Mouse (Mus musculus): Measurements from ENCODE around the gene Il34. TPM values are rescaled to one million over a fixed set of nuclear protein-coding genes. Genes with fewer than 3 reads are reported as not detected.

The Il34 gene
- polyA plus RNA-seq, 1 experiment from 2014 or later, result 1.9 TPM

DNA sequence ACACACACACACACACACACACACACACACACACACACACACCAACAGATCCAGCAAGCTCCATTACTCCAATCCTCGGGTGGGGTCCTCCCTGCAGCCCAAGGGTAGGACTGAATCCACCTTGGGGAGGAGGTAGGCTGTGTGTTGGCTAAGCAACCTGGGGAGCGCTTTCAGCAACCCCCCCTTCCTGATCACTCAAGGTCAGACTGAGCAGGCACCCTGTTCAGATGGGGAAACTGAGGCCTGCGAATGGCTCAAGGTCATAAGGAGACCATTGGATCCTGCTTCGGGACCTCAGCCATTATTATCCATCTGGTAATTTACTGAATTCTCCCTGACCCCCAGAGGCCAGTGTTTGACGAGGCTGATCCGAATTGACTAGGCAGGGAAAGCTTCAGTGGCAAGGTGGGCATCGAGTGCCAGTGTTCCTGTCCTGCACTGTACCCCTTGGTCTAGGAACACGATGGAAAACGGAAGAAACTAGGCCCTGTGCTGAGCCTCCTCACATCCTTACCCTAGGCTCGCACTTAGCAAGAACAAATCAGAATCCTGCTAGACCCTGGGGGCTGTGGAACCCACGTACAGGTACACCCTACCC is 83.2 kb downstream of the Il34 start:
- Histone ChIP-seq H3K4me3 (ENCODE audit: low read length) (peak overlapping the region; percentile 82), H3K27ac (ENCODE audit: low read length) (no peak overlapping the region), H3K36me3 (ENCODE audit: control insufficient read depth, insufficient read depth) (peaks cover 8% of the 10 kb centered on the region; the same call in 1 of the 2 replicates), H3K4me1 (ENCODE audit: control insufficient read depth, insufficient read depth, low read length) (peaks cover 57% of the 10 kb centered on the region), H3K9me3 (replicated peaks; ENCODE audit: control insufficient read depth, low read length) (no peaks in the 10 kb centered on the region), H3K4me2 (ENCODE audit: low read depth, low read length) (peak overlapping the region; percentile 83), H3K27me3 (ENCODE audit: control insufficient read depth, insufficient read depth, low read length) (no peaks in the 10 kb centered on the region), H3K9ac (ENCODE audit: low read length) (peak overlapping the region; percentile 91)
- 43% methylated on average over 11 of the region's 11 CpGs for WGBS
- ATAC-seq (replicated peaks; ENCODE audit: extremely low read depth, insufficient read depth, low FRiP score), result no peak

DNA sequence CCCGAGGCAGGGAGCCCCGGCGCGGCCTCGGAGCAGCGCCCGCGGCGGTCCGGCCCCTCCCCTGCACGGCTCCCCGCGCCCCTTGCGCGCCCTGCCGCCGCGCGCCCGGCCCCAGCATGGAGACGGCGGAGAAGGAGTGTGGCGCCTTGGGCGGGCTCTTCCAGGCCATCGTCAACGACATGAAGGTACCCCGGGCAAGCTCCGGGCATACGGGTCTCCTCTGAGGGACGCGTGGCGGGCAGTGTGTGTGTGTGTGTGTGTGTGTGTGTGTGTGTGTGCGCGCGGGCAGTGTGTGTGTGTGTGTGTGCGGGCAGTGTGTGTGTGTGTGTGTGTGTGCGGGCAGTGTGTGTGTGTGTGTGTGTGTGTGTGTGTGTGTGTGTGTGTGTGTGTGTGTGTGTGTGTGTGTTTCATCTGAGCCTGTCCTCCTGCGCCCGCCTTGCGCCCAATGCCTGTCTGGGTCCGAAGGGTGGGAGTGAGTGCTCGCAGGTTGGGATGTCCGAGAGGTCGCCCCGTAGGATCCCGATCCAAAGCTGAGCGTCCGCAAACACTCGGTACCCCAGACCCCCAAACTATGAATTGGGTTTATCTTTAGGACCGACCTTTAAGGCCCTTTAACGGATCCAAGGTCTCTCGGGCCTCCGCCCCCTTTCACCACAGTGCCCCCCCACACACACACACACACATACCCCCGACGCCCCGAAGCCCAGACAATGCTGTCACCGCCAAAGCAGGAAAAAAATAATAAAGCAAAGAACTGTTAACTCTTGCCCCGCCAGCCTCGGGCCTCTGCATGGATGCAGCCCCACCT is 83.9 kb downstream of the Il34 start:
- Histone ChIP-seq H3K9me3 (replicated peaks; ENCODE audit: control insufficient read depth, low read length) (no peaks in the 10 kb centered on the region), H3K27me3 (ENCODE audit: control insufficient read depth, insufficient read depth, low read length) (no peaks in the 10 kb centered on the region), H3K36me3 (ENCODE audit: control insufficient read depth, insufficient read depth) (0 out of 2 replicates have a peak, but pooled peaks cover 2% of the 10 kb centered on the region), H3K4me2 (ENCODE audit: low read depth, low read length) (peak overlapping the region; percentile 83), H3K4me3 (ENCODE audit: low read length) (peak overlapping the region; percentile 82), H3K9ac (ENCODE audit: low read length) (peak overlapping the region; percentile 91), H3K4me1 (ENCODE audit: control insufficient read depth, insufficient read depth, low read length) (peaks cover 61% of the 10 kb centered on the region), H3K27ac (ENCODE audit: low read length) (peak overlapping the region; percentile 83)
- ATAC-seq (replicated peaks; ENCODE audit: extremely low read depth, insufficient read depth, low FRiP score), result peak; percentile 55
- under 1% methylated on average over 52 of the region's 59 CpGs for WGBS

DNA sequence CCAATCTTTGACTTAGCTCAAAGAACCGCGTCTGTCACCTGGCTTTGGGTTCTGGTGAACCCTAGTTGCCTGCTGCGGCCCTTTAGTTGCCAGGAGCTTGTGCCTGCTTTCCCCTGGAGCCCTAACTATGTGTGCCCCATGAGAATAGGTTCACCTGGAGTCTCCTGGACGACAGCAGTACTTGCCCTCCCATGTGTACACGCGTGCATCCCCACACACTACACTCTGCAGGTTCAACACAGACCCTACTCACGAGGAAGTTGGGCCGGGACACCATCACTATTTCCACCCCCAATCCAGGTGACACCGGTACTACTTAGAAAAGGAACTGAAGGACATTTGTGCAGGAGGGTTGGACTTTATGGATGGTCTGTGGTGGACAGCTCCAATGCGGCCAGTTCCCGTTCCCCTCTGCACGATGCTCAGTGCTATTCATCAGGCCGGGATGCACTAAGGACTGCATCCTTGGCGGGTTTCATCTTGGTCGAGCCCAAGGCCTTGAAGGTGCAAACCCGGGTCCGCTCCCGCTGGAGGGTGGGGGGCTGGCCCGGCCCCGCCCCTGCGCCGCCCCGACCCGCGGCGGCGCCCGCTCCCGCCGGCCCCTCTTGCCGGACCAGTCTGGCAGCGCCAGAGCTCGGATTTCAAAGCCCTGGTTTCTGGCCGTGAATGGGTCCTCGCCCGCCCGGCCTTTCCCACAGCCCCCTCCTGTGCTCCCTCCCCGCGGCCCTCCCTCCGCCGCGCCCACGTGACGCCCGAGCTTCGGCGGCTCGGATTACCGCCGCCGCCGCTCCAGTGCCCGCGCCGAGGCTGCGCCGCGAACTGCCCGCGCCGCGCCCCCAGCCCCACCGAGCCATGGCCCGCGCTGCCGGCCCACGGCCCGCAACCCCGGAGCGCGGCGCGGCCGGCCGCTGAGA is 84.8 kb downstream of the Il34 start, which contains the start of gene Mtss1l:
Gene Mtss1l, plus strand, starts transcription at position 792 of the 914 bp plus-strand sequence.
- Histone ChIP-seq H3K9me3 (replicated peaks; ENCODE audit: control insufficient read depth, low read length) (no peaks in the 10 kb centered on the region), H3K4me2 (ENCODE audit: low read depth, low read length) (peak within 1 kb of the TSS; percentile 83), H3K4me1 (ENCODE audit: control insufficient read depth, insufficient read depth, low read length) (peaks cover 66% of the 10 kb centered on the region), H3K27ac (ENCODE audit: low read length) (peak within 1 kb of the TSS; percentile 83), H3K9ac (ENCODE audit: low read length) (peak within 1 kb of the TSS; percentile 91), H3K4me3 (ENCODE audit: low read length) (peak within 1 kb of the TSS; percentile 82), H3K27me3 (ENCODE audit: control insufficient read depth, insufficient read depth, low read length) (no peaks in the 10 kb centered on the region), H3K36me3 (ENCODE audit: control insufficient read depth, insufficient read depth) (no peaks in the 10 kb centered on the region)
- peak; percentile 78 for ATAC-seq (replicated peaks; ENCODE audit: extremely low read depth, insufficient read depth, low FRiP score)
- 8% methylated on average over 67 of the region's 75 CpGs for WGBS

DNA sequence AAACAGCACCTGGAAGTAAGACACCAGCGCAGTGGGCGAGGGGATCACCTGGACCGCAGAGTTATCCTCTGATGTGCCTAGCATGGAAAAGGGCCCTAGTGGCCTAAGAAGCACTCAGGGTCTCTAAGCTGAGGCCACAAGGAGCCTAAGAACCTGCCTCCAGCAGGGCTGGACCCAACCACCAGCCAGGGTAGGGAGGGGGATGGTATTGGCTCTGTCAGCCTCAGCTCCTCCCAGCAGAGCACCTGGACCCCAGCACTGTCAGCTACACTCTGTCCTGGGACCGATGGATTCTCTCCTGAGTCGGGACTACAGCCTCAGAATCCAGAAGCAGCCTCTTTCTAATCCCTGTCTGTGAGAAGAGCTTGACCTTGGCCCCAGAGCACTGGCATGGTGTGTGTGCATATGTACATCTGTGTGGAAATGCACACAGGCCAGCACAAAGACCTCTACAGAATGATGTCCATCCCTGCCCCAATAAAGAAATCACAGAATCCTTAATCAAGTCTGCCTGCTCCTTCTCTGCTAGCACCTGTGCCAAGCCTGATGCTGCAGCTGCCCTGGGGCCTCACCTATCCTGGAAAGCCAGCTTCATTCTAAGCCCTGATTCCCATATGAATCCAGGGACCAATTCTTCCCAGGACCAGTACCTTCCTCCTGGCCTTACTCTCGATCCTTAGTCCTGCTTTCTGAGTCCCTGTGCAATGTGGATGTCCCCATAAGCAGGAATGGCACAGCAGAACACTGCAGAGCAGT is 85.6 kb downstream of the Il34 start:
- no peak for ATAC-seq (replicated peaks; ENCODE audit: extremely low read depth, insufficient read depth, low FRiP score)
- Histone ChIP-seq H3K9me3 (replicated peaks; ENCODE audit: control insufficient read depth, low read length) (no peaks in the 10 kb centered on the region), H3K4me3 (ENCODE audit: low read length) (no peak overlapping the region), H3K4me1 (ENCODE audit: control insufficient read depth, insufficient read depth, low read length) (peaks cover 71% of the 10 kb centered on the region), H3K36me3 (ENCODE audit: control insufficient read depth, insufficient read depth) (no peaks in the 10 kb centered on the region), H3K27me3 (ENCODE audit: control insufficient read depth, insufficient read depth, low read length) (no peaks in the 10 kb centered on the region), H3K9ac (ENCODE audit: low read length) (no peak overlapping the region), H3K4me2 (ENCODE audit: low read depth, low read length) (no peak overlapping the region; the same call in 1 of the 2 replicates), H3K27ac (ENCODE audit: low read length) (peak overlapping the region; percentile 83)
- 66% methylated on average over 6 of the region's 6 CpGs for WGBS

DNA sequence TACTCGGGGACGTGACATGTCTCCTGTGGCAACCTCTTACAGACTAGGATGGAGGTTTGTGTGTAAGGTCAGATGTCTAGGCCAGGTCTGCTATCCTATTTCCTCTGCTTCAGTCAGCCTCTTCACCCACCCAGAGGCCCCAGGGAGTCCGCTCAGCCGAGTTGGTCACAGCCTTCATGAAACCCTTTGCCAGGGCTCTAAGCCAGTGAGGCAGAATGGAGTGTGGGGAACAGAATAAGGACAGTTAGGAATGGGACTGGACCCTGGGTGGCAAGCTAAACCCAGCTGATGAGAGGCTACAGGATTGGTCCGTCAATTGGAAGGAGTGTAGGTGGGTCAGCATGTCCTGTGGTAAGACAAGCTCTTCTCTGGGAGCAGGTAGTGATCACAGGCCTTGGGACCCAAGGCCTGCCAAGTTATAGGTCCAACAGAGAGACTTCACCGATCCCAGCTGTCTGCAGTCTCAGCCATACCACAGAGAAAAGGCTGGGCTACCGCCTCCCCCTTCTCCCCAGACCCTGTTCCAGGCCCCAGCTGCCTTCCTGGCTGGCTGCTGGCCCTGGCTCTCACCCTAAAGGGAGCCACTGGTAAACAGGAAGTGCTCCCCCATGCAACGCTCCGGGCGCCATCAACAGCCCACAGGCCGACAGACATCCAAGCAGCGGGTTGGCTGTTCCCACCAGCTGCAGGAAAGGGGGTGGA is 86.6 kb downstream of the Il34 start:
- ATAC-seq (replicated peaks; ENCODE audit: extremely low read depth, insufficient read depth, low FRiP score), result no peak
- no peaks in the 10 kb centered on the region for H3K36me3 ChIP-seq (ENCODE audit: control insufficient read depth, insufficient read depth)
- 50% methylated on average over 12 of the region's 12 CpGs for WGBS
- peak overlapping the region; percentile 5 for H3K9ac ChIP-seq (ENCODE audit: low read length)
- H3K4me2 ChIP-seq (ENCODE audit: low read depth, low read length), result no peak overlapping the region
- H3K4me3 ChIP-seq (ENCODE audit: low read length), result no peak overlapping the region
- H3K27me3 ChIP-seq (ENCODE audit: control insufficient read depth, insufficient read depth, low read length), result no peaks in the 10 kb centered on the region
- H3K27ac ChIP-seq (ENCODE audit: low read length), result peak overlapping the region; percentile 83
- H3K9me3 ChIP-seq (replicated peaks; ENCODE audit: control insufficient read depth, low read length), result no peaks in the 10 kb centered on the region
- H3K4me1 ChIP-seq (ENCODE audit: control insufficient read depth, insufficient read depth, low read length), result peaks cover 70% of the 10 kb centered on the region

DNA sequence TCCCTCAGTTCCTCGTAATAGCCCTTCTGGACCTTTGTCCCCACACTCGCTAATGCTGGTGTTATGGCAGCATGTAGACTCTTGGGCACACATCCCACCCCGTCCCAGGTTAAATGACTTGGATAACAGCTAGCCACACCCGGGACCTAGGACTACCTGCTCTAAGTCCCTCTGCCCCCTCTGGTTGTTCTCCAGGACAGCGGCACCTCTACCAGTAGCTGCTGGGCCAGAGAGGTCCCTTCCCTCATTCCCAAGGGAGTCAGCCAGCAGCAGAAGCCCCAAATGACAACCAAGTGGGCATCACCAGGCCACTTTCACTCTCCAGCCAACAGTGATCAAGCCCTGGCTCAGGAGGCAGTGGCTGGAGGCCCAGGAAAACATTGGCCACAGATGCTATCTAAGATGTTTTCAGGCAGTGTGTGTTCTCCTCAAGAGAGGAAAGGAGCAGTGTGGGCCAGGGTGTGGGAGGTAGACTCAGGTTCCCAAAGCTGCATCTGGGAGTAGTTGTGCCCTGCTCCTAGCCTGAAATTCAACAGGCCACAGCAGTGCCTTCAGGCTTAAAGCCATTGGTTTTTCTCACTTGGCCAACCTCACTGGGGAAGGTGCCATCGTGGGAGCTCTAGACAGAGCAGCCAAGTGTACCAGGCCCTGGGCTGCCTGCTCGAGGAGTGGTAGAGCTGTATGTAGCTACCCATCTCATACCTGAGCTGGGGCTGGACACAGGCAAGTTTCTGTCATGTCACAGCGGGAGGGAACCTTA is 87.3 kb downstream of the Il34 start:
- no peak for ATAC-seq (replicated peaks; ENCODE audit: extremely low read depth, insufficient read depth, low FRiP score)
- Histone ChIP-seq H3K4me1 (ENCODE audit: control insufficient read depth, insufficient read depth, low read length) (peaks cover 65% of the 10 kb centered on the region), H3K9ac (ENCODE audit: low read length) (no peak overlapping the region), H3K4me2 (ENCODE audit: low read depth, low read length) (no peak overlapping the region), H3K27ac (ENCODE audit: low read length) (peak overlapping the region; percentile 83), H3K27me3 (ENCODE audit: control insufficient read depth, insufficient read depth, low read length) (no peaks in the 10 kb centered on the region), H3K36me3 (ENCODE audit: control insufficient read depth, insufficient read depth) (no peaks in the 10 kb centered on the region), H3K9me3 (replicated peaks; ENCODE audit: control insufficient read depth, low read length) (no peaks in the 10 kb centered on the region), H3K4me3 (ENCODE audit: low read length) (no peak overlapping the region)
- 84% methylated on average over 8 of the region's 8 CpGs for WGBS

DNA sequence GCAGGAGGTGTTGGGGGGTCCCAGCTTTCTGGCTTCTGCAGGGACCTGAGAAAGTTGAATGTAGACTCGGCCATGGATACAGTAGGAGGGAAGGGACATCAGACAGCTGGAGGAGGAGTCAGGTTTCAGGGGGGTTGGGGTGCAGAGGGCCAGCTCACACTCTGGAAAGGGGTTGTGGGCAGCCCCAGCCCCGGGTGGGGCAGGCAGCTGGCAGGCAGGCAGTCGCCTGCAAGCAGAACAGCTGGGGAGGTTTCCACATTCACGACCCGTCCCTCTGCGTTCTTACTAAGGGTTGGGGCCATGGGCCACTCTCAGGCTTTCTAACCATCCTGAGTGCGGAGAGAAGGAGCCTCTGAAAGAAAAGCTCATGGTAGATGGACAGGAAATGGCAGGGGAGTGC is 88.6 kb downstream of the Il34 start:
- H3K9ac ChIP-seq (ENCODE audit: low read length), result no peak overlapping the region

More for the DNA sequence above, 88.6 kb downstream of the Il34 start:
- H3K9me3 ChIP-seq (replicated peaks; ENCODE audit: control insufficient read depth, low read length), result no peaks in the 10 kb centered on the region
- ATAC-seq (replicated peaks; ENCODE audit: extremely low read depth, insufficient read depth, low FRiP score), result no peak
- H3K4me2 ChIP-seq (ENCODE audit: low read depth, low read length), result no peak overlapping the region
- H3K4me1 ChIP-seq (ENCODE audit: control insufficient read depth, insufficient read depth, low read length), result peaks cover 66% of the 10 kb centered on the region
- H3K4me3 ChIP-seq (ENCODE audit: low read length), result no peak overlapping the region
- H3K36me3 ChIP-seq (ENCODE audit: control insufficient read depth, insufficient read depth), result no peaks in the 10 kb centered on the region
- no peak overlapping the region for H3K27ac ChIP-seq (ENCODE audit: low read length)
- WGBS, result 63% methylated on average over 7 of the region's 7 CpGs
- H3K27me3 ChIP-seq (ENCODE audit: control insufficient read depth, insufficient read depth, low read length), result no peaks in the 10 kb centered on the region

Measured in heart, embryonic 16.5 days (tissue).